Mouse (Mus musculus) spleen, postnatal 4 days (tissue): ENCODE measurements around the gene Hif1an.
A peak's percentile ranks its signal among the peaks of the same experiment; 100 is the strongest.

Experiments
- DNase-seq, 2 experiments: peaks; one replicate each; pipeline ENCODE4 v3.0.0; 2022; ENCODE audit warnings: low spot score in 2 of 2

Hif1an gene

GRCm38 (mm10) chr19:44564006-44564405 is 1.4 kb downstream of the Hif1an start:
- DNase-seq, result no peak

- no peak for DNase-seq
Observed at GRCm38 (mm10) chr19:44567763-44568162, 5.1 kb downstream of the Hif1an start.

GRCm38 (mm10) chr19:44576275-44576674 is 13.6 kb downstream of the Hif1an start:
- no peak for DNase-seq

DNA sequence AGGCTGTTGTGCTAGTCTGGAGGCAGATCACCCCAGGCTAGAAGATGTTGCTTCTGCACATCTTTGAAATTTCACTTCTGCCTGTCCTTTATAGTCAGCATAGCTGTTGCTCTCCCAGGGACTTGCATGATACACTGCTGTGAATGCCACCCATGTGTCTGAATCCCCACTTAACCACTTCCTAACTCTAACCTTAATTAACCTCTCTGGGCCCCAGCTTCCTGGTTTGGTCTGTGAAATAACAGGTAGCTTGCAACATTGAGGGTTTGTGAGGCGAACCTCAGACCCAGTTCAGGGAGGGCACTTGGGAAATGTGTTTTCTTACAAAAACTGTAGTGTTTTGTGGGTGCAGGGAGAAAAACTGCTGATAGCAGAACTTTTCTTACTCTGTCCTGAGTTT is 15.4 kb downstream of the Hif1an start:
- no peak for DNase-seq

GRCm38 (mm10) chr19:44582103-44582502 is 19.5 kb downstream of the Hif1an start:
- no peak for DNase-seq

GRCm38 (mm10) chr19:44582638-44583309 is 20.1 kb downstream of the Hif1an start:
- peak; percentile 86 to 96 for DNase-seq

DNA sequence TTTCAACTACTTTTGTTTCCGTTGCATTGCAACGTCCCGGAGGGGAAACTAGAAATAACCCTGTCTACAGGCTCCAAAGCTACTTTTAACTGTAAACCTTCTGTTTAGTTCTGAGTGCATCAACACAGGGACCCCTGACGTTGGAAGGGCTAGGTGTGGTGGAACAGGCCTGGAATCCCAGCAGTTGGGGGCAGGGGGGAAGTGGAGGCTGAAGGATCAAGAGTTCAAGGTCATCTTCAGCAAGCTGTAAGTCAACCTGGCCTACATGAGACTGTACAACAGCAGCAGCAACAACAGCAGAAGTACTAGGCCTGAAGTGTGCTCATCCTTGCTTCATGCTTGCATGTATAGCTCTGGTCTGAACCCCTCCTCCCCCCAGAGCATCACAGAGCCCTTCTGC is 25.4 kb downstream of the Hif1an start:
- no peak for DNase-seq

DNA sequence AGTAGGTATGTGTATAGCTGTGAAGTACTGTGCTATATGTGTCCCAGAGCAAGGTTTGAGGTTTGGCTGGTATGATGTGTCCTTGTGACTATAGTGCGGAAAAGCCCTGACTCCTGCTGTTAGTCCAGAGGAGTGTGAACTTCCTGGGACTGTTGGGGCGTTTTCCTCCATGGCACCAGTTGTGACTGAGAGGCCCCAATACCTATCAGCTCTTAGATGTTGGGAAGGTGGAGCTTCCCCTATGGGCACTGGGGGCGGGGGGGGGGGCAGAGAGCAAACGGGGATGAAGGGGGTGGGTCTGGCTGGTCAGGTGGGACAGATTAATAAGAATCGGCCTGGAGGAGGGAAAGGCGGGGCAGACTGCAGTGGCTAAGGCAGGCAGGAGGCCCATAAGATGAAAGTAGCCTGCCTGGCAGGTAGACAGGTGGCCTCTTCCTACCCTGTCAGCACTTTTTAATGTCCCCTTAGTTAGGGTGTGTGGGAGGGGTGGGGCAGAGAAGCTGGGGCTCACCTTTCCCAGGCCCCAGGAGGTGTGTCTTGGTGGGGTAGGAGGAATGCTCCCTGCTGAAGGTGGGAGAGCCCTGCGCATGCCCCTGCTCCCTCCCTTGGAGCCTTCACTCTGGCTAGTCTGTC is 27.1 kb downstream of the Hif1an start:
- DNase-seq, result no peak

- DNase-seq, result no peak
Observed at GRCm38 (mm10) chr19:44590992-44591391, 28.3 kb downstream of the Hif1an start.

- no peak for DNase-seq
Observed at GRCm38 (mm10) chr19:44591638-44592037, 29.0 kb downstream of the Hif1an start.

DNA sequence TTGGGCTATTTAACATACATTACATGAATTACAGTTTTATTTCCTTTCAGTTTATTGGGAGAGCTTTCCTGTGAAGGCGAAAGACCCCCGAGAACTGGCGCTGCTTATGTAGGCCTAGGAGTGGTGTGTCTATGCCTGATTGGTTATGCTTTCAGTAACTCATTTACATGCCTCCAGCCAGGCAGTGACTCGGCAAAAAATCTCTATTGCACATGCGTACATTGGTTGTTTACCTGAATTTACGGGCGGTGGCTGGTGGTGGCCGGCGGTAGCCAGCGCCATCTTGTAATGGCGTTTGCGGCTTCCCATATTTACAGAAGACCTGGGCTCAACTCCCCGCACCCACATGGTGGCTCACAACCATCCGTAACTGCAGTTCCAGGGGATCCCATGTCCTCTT is 31.5 kb downstream of the Hif1an start:
- DNase-seq, result no peak

GRCm38 (mm10) chr19:44618166-44618565 is 55.5 kb downstream of the Hif1an start:
- DNase-seq, result no peak
